Mouse (Mus musculus): ENCODE results near the gene Paqr9. TPM values are rescaled to one million over a fixed set of nuclear protein-coding genes. Genes with fewer than 3 reads are reported as not detected.
A peak's percentile ranks its signal among the peaks of the same experiment; 100 is the strongest.

Gene Paqr9
- total RNA-seq, 1 experiment from 2014 or later, result 11.7 TPM

GRCm38 (mm10) chr9:95541650-95542432 lies 17.6 kb upstream of the Paqr9 start:
- no peak for ATAC-seq (replicated peaks; ENCODE audit: low read depth, poor library complexity, severe bottlenecking)

- no peak for ATAC-seq (replicated peaks; ENCODE audit: low read depth, poor library complexity, severe bottlenecking)
Observed at GRCm38 (mm10) chr9:95542475-95542874, 17.0 kb upstream of the Paqr9 start.

GRCm38 (mm10) chr9:95544598-95544997 lies 14.9 kb upstream of the Paqr9 start:
- ATAC-seq (replicated peaks; ENCODE audit: low read depth, poor library complexity, severe bottlenecking), result no peak

- ATAC-seq (replicated peaks; ENCODE audit: low read depth, poor library complexity, severe bottlenecking), result peak; percentile 73
Observed at GRCm38 (mm10) chr9:95546679-95547078, 12.8 kb upstream of the Paqr9 start.

GRCm38 (mm10) chr9:95549626-95550411 lies 9.6 kb upstream of the Paqr9 start:
- ATAC-seq (replicated peaks; ENCODE audit: low read depth, poor library complexity, severe bottlenecking), result no peak

- ATAC-seq (replicated peaks; ENCODE audit: low read depth, poor library complexity, severe bottlenecking), result peak; percentile 26; the same call in 1 of the 2 replicates
Observed at GRCm38 (mm10) chr9:95550856-95551774, 8.3 kb upstream of the Paqr9 start.

- ATAC-seq (replicated peaks; ENCODE audit: low read depth, poor library complexity, severe bottlenecking), result no peak
Observed at GRCm38 (mm10) chr9:95552175-95552705, 7.2 kb upstream of the Paqr9 start.

GRCm38 (mm10) chr9:95554231-95555221 lies 4.9 kb upstream of the Paqr9 start:
- ATAC-seq (replicated peaks; ENCODE audit: low read depth, poor library complexity, severe bottlenecking), result peak; percentile 74

GRCm38 (mm10) chr9:95555233-95555740 lies 4.2 kb upstream of the Paqr9 start:
- ATAC-seq (replicated peaks; ENCODE audit: low read depth, poor library complexity, severe bottlenecking), result no peak

- ATAC-seq (replicated peaks; ENCODE audit: low read depth, poor library complexity, severe bottlenecking), result peak; percentile 31
Observed at GRCm38 (mm10) chr9:95556067-95556512, 3.4 kb upstream of the Paqr9 start.

GRCm38 (mm10) chr9:95557722-95558121 lies 1.7 kb upstream of the Paqr9 start:
- no peak for ATAC-seq (replicated peaks; ENCODE audit: low read depth, poor library complexity, severe bottlenecking)

GRCm38 (mm10) chr9:95558726-95559058 lies 765 bp upstream of the Paqr9 start:
- ATAC-seq (replicated peaks; ENCODE audit: low read depth, poor library complexity, severe bottlenecking), result no peak

- ATAC-seq (replicated peaks; ENCODE audit: low read depth, poor library complexity, severe bottlenecking), result peak; percentile 27; the same call in 1 of the 2 replicates
Observed at GRCm38 (mm10) chr9:95559936-95560735, 679 bp downstream of the Paqr9 start.

- no peak for ATAC-seq (replicated peaks; ENCODE audit: low read depth, poor library complexity, severe bottlenecking)
Observed at GRCm38 (mm10) chr9:95564047-95564446, 4.6 kb downstream of the Paqr9 start.

GRCm38 (mm10) chr9:95566394-95566793 lies 6.9 kb downstream of the Paqr9 start:
- ATAC-seq (replicated peaks; ENCODE audit: low read depth, poor library complexity, severe bottlenecking), result peak; percentile 68

- no peak for ATAC-seq (replicated peaks; ENCODE audit: low read depth, poor library complexity, severe bottlenecking)
Observed at GRCm38 (mm10) chr9:95566931-95567330, 7.5 kb downstream of the Paqr9 start.

GRCm38 (mm10) chr9:95569249-95569648 lies 9.8 kb downstream of the Paqr9 start:
- ATAC-seq (replicated peaks; ENCODE audit: low read depth, poor library complexity, severe bottlenecking), result peak; percentile 24

- ATAC-seq (replicated peaks; ENCODE audit: low read depth, poor library complexity, severe bottlenecking), result no peak
Observed at GRCm38 (mm10) chr9:95569966-95570365, 10.5 kb downstream of the Paqr9 start.
